Mouse (Mus musculus): ENCODE data around the gene Eri2. TPM values are rescaled to one million over a fixed set of nuclear protein-coding genes. Genes with fewer than 3 reads are reported as not detected.
"Not testable (repeated sequence)": the region's sequence is repeated elsewhere in the genome, so short reads cannot be mapped to it uniquely, and the experiment has no call there.

The Eri2 gene
- polyA plus RNA-seq, 1 experiment, result 2.8 TPM

GRCm38 (mm10) chr7:119744321-119744720 is 49.5 kb downstream of the Eri2 start:
- DNase-seq (ENCODE audit: low read depth), result no peak

DNA sequence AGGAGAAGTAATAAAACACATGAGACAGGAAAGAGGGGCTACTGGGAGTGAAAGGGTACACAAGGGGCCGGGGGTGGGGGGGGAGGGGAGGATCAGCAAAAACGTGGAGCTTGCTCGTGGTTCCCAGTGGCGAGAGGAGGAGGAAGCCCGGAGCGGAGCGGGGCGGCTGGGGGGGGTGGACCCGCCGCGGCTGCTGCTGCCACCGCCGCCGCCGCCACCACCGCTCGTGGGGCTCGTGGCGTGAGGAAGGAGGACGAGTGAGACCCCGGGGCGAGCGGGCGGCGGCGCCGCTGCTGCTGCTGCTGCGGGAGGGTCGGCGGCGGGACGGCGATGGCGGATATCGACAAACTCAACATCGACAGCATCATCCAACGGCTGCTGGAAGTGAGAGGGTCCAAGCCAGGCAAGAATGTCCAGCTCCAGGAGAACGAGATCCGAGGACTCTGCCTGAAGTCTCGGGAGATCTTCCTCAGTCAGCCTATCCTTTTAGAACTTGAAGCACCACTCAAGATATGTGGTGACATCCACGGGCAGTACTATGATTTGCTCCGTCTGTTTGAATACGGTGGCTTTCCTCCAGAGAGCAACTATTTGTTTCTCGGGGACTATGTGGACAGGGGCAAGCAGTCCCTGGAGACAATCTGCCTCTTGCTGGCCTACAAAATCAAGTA is 53.9 kb downstream of the Eri2 start:
- DNase-seq (ENCODE audit: low read depth), result not testable (repeated sequence)

- no peak for DNase-seq (ENCODE audit: low read depth)
Measured at GRCm38 (mm10) chr7:119738877-119739276, 55.0 kb downstream of the Eri2 start.

GRCm38 (mm10) chr7:119731262-119731661 is 62.6 kb downstream of the Eri2 start:
- DNase-seq (ENCODE audit: low read depth), result not testable (repeated sequence)

GRCm38 (mm10) chr7:119727621-119728020 is 66.2 kb downstream of the Eri2 start:
- no peak for DNase-seq (ENCODE audit: low read depth)

DNA sequence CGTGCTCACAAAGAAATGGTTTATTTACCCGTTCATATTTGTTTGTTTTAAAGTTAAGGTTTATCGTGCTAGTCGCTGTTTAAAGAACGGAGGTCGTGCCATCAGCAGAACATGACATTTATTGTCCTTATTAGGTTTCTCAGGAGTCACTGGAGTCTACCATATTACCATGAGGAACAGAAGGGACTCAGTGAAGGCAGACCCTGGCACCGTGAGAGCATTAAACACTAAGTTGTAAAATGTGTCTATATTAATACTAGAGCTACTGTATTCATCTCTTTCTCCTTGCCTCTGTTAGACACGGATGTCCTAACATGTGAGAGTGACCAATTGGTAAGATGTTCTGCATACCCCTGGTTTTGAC is 72.9 kb downstream of the Eri2 start:
- no peak for DNase-seq (ENCODE audit: low read depth)

DNA sequence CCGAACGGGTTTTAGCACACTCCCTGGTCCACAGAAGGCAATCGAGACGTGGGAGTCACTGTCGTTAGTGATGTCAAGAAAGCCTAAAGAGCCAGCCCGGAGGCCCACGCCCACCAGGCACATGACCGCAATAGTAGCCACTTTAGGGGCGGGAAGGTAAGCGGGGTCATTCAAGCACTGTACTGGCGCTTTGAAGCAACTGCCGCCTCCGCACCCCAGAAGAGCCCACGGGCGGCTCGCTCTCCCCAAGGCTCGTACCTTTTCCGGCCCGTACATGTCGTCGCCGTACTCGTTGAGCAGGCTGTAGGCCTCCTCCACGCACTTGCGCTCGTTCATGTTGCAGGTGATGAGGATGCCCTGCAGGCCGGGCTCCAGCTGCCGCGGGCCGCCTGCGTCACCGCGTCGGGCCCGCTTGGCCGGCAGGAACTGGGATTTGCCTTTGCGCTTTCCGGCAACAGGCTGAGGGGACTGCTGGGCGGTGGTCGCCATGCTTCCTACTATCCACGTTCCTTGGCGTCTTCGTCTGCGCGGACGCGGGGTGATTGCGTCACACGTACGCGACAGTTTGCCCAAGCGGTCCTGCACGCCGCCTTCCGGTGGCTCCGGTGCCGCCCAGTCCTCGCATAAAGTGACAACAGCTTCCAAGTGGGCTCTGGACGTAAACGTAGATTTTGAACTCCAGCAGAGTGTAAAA is 73.5 kb downstream of the Eri2 start, which contains the start of gene Thumpd1:
Gene Thumpd1 (minus strand): TSS at position 546 of the 694 bp plus-strand sequence.
- peak; percentile 34 for DNase-seq (ENCODE audit: low read depth)

Other genes starting within 250 kb of the Eri2 start
- 0.01 and 0.30 TPM in 2 replicates for gene Acsm2, start 239.7 kb downstream of the Eri2 start, polyA plus RNA-seq (2012; rRNA removed)
- 0.19 TPM in 1 of 2 replicates, not detected in the other for gene Acsm1, start 187.0 kb downstream of the Eri2 start, polyA plus RNA-seq (2012; rRNA removed)
- gene Acsm4, start 104.0 kb downstream of the Eri2 start, polyA plus RNA-seq (2012; rRNA removed), result not detected in 2 replicates
- 17.9 and 18.6 TPM in 2 replicates for gene Thumpd1, start 73.3 kb downstream of the Eri2 start, polyA plus RNA-seq (2012; rRNA removed)
- gene Acsm3, start 33.1 kb downstream of the Eri2 start, polyA plus RNA-seq (2012; rRNA removed), result 1.2 and 2.3 TPM in 2 replicates
- 5.3 and 5.6 TPM in 2 replicates for gene Rexo5, start 52 bp downstream of the Eri2 start, polyA plus RNA-seq (2012; rRNA removed)
- gene Lyrm1, start 101.8 kb upstream of the Eri2 start, polyA plus RNA-seq (2012; rRNA removed), result 3.0 and 3.2 TPM in 2 replicates
- gene Dcun1d3, start 102.2 kb upstream of the Eri2 start, polyA plus RNA-seq (2012; rRNA removed), result 8.4 and 9.4 TPM in 2 replicates